Mouse (Mus musculus) megakaryocyte, embryonic 14.5 days (primary cell): Measurements from ENCODE around the gene Plcd1.

Experiments used
- FLI1 ChIP-seq: IDR thresholded peaks from 2 replicates; pipeline ENCODE4 v1.6.1; 2012; ENCODE audit warnings: low read length, inconsistent platforms, mixed read lengths
- GATA1 ChIP-seq: IDR thresholded peaks from 3 replicates; pipeline ENCODE4 v1.6.1; 2012; ENCODE audit warnings: mixed read lengths, low read length, inconsistent platforms, borderline replicate concordance

DNA sequence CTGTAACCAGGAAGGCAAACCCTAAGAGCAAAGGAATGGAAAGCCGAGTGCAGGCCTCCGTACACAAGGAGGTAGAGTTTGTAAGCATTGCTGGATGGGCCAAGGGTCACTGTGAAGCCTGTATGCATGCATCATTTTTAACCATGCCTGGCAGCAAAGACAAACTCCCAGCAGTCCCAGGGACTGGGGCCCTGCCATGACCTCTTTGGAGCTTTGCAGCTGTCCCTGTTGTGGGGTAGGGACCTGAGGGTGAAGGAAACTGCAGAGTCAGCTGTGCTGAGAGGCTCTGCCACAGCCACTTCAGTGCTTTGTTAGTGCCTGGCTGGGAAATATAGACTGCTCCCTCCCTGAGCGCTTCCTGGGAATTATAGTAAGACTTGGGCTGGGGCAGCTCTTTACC, 17.3 kb upstream of the Plcd1 start:
- TF ChIP-seq GATA1 = no peak
- TF ChIP-seq FLI1 = no peak
